ENCODE assay signal across 21 mouse cellular contexts in genomic region chr15:78849485-78849884, GRCm38 (mm10). TPM values are rescaled to one million over a fixed set of nuclear protein-coding genes. Genes with fewer than 3 reads are reported as not detected.
DNase-seq lines count a peak whose midpoint lies in the region; ATAC-seq and TF ChIP-seq lines count a peak whose summit lies in the region.
"Had no signal": no experiment of that assay in that cellular context is flagged by ENCODE, and none has a peak within 500 bp of the region (broad histone marks: within the 10 kb centered on the region; RNA-seq: fewer than 3 reads in every experiment).

No protein-coding gene starts in this region.

- 85% methylated on average over 12 of the region's 12 CpGs for WGBS in heart, embryonic 12.5 days
- 67% methylated on average over 12 of the region's 12 CpGs for WGBS in lung, embryonic 16.5 days
- 67% methylated on average over 12 of the region's 12 CpGs for WGBS in intestine, postnatal 0 days
- WGBS in midbrain, embryonic 11.5 days = 88% methylated on average over 12 of the region's 12 CpGs

- H3K4me2 ChIP-seq in heart, embryonic 12.5 days = no peak overlapping the region
- H3K4me2 ChIP-seq in lung, embryonic 16.5 days (ENCODE audit: low read depth, low read length) = no peak overlapping the region
- H3K4me2 ChIP-seq in intestine, postnatal 0 days (replicated peaks; ENCODE audit: low read depth) = no peak overlapping the region
- H3K4me2 ChIP-seq in midbrain, embryonic 11.5 days = no peak overlapping the region
- H3K4me2 ChIP-seq: embryonic facial prominence, embryonic 13.5 days; limb, embryonic 15.5 days; neural tube, embryonic 12.5 days had no signal

- peaks cover 56% of the 10 kb centered on the region for H3K4me1 ChIP-seq in heart, embryonic 12.5 days (replicated peaks)
- peaks cover 63% of the 10 kb centered on the region for H3K4me1 ChIP-seq in lung, embryonic 16.5 days (replicated peaks; ENCODE audit: control insufficient read depth, insufficient read depth, low read length)
- peaks cover 18% of the 10 kb centered on the region; the same call in 1 of the 2 replicates for H3K4me1 ChIP-seq in intestine, postnatal 0 days (replicated peaks; ENCODE audit: control insufficient read depth, insufficient read depth, low read length)
- H3K4me1 ChIP-seq in midbrain, embryonic 11.5 days (ENCODE audit: control insufficient read depth, insufficient read depth, low read length) = peaks cover 2% of the 10 kb centered on the region; the same call in 1 of the 2 replicates

- DNase-seq in heart, postnatal 10 days = no peak
- no peak for DNase-seq in lung, postnatal 4 days
- no peak for DNase-seq in frontal cortex, postnatal 14 days (ENCODE audit: low spot score in 2 of 2)
- DNase-seq in midbrain, embryonic 11.5 days (ENCODE audit: low spot score, missing footprints) = no peak
- DNase-seq: liver, postnatal 0 days; right cerebral cortex, postnatal 14 days; thymus, adult 18-20 months had no signal

- H3K27ac ChIP-seq in heart, embryonic 12.5 days (ENCODE audit: poor library complexity, severe bottlenecking) = no peak overlapping the region
- peak overlapping the region; percentile 84 for H3K27ac ChIP-seq in lung, embryonic 16.5 days (ENCODE audit: low read length)
- 0 out of 2 replicates have a peak overlapping the region, but pooled peaks have one; percentile 0 for H3K27ac ChIP-seq in intestine, postnatal 0 days (ENCODE audit: low read depth, low read length)
- no peak overlapping the region for H3K27ac ChIP-seq in midbrain, embryonic 11.5 days (ENCODE audit: low read depth, low read length)
- H3K27ac ChIP-seq: embryonic facial prominence, embryonic 13.5 days; hindbrain, postnatal 0 days; limb, embryonic 15.5 days; neural tube, embryonic 12.5 days had no signal

- H3K4me3 ChIP-seq in heart, embryonic 12.5 days = no peak overlapping the region
- H3K4me3 ChIP-seq in lung, embryonic 16.5 days (ENCODE audit: low read length) = no peak overlapping the region
- H3K4me3 ChIP-seq in intestine, postnatal 0 days (ENCODE audit: low read depth, low read length) = no peak overlapping the region
- H3K4me3 ChIP-seq in midbrain, embryonic 11.5 days (ENCODE audit: low read depth, low read length) = no peak overlapping the region
- H3K4me3 ChIP-seq: embryonic facial prominence, embryonic 13.5 days; limb, embryonic 15.5 days; neural tube, embryonic 12.5 days had no signal

- 0 out of 2 replicates have a peak overlapping the region, but pooled peaks have one; percentile 27 for H3K9ac ChIP-seq in heart, embryonic 12.5 days
- peak overlapping the region; percentile 50 for H3K9ac ChIP-seq in lung, embryonic 16.5 days (ENCODE audit: low read length)
- no peak overlapping the region for H3K9ac ChIP-seq in intestine, postnatal 0 days (ENCODE audit: low read depth, low read length)
- H3K9ac ChIP-seq in midbrain, embryonic 11.5 days (ENCODE audit: low read length) = no peak overlapping the region
- H3K9ac ChIP-seq: embryonic facial prominence, embryonic 13.5 days; limb, embryonic 15.5 days; liver, postnatal 0 days; neural tube, embryonic 12.5 days had no signal

- no peak for TF ChIP-seq CTCF in intestine, postnatal 0 days (IDR thresholded peaks at IDR 0.05; ENCODE audit: low read depth)

- H3K27me3 ChIP-seq in heart, embryonic 12.5 days (replicated peaks) = no peaks in the 10 kb centered on the region
- no peaks in the 10 kb centered on the region for H3K27me3 ChIP-seq in lung, embryonic 16.5 days (ENCODE audit: control insufficient read depth, insufficient read depth, low read depth, low read length)
- H3K27me3 ChIP-seq in intestine, postnatal 0 days (replicated peaks; ENCODE audit: control insufficient read depth, insufficient read depth, low read length) = no peaks in the 10 kb centered on the region
- H3K27me3 ChIP-seq in midbrain, embryonic 11.5 days (ENCODE audit: control insufficient read depth, insufficient read depth, low read length) = peaks cover under 1% of the 10 kb centered on the region; the same call in 1 of the 2 replicates
- H3K27me3 ChIP-seq: embryonic facial prominence, embryonic 13.5 days; limb, embryonic 15.5 days; Patski had no signal

- H3K36me3 ChIP-seq in heart, embryonic 12.5 days = peaks cover 30% of the 10 kb centered on the region
- H3K36me3 ChIP-seq in lung, embryonic 16.5 days (ENCODE audit: control insufficient read depth, insufficient read depth, low read length) = peaks cover 30% of the 10 kb centered on the region
- peaks cover 11% of the 10 kb centered on the region; the same call in 1 of the 2 replicates for H3K36me3 ChIP-seq in intestine, postnatal 0 days (ENCODE audit: control insufficient read depth, insufficient read depth)
- no peaks in the 10 kb centered on the region for H3K36me3 ChIP-seq in midbrain, embryonic 11.5 days (ENCODE audit: control insufficient read depth, insufficient read depth, low read length)
- H3K36me3 ChIP-seq: neural tube, embryonic 12.5 days had no signal

- ATAC-seq in heart, embryonic 12.5 days (ENCODE audit: insufficient number of reproducible peaks, low FRiP score) = no peak
- no peak for ATAC-seq in lung, embryonic 16.5 days (ENCODE audit: low read depth)
- ATAC-seq in intestine, postnatal 0 days = no peak
- no peak for ATAC-seq in midbrain, embryonic 11.5 days (ENCODE audit: low FRiP score)
- ATAC-seq: activated CD4-positive, CD25-positive, alpha-beta regulatory T cell, adult 4 months; hindbrain, postnatal 0 days; liver, postnatal 0 days; Patski had no signal

- no peaks in the 10 kb centered on the region for H3K9me3 ChIP-seq in heart, embryonic 12.5 days (replicated peaks)
- H3K9me3 ChIP-seq in lung, embryonic 16.5 days (ENCODE audit: control insufficient read depth, low read length) = no peaks in the 10 kb centered on the region
- no peaks in the 10 kb centered on the region for H3K9me3 ChIP-seq in intestine, postnatal 0 days (ENCODE audit: control insufficient read depth)
- no peaks in the 10 kb centered on the region for H3K9me3 ChIP-seq in midbrain, embryonic 11.5 days (ENCODE audit: control insufficient read depth, low read length)
- H3K9me3 ChIP-seq: embryonic facial prominence, embryonic 13.5 days; limb, embryonic 15.5 days; neural tube, embryonic 12.5 days had no signal

- intact Hi-C loops in heart, postnatal 10 days (cut with DNase I) = loop anchor here (10.0 kb wide), 1 partner anchor 225 kb away; no protein-coding TSS in a partner anchor

RNA-seq across cellular contexts. Expression of gene Lgals2, which starts 5.8 kb away (rescaled TPM):
- polyA plus RNA-seq in heart, embryonic 12.5 days (2016; fragmentation: Nextera tagmentation; extraction: Ambion mirVana) = 0.84 TPM in 1 of 2 replicates, not detected in the other
- total RNA-seq in heart, postnatal 10 days (2021) = under 1 TPM in 1 of 2 experiments, not detected in 1; 0.64 TPM
- 1.0 and 1.2 TPM in 2 replicates for polyA plus RNA-seq in lung, embryonic 16.5 days (2015; fragmentation: Nextera tagmentation; extraction: Ambion mirVana)
- polyA plus RNA-seq in intestine, postnatal 0 days (2015; fragmentation: Nextera tagmentation; extraction: Ambion mirVana) = 787 and 833 TPM in 2 replicates
- polyA plus RNA-seq in midbrain, embryonic 11.5 days (2014; fragmentation: Nextera tagmentation; extraction: Ambion mirVana) = not detected in 2 replicates
- total RNA-seq: gastrocnemius, adult 8-10 months; heart, adult 18-20 months; hindbrain, postnatal 0 days; left cerebral cortex, adult 8-10 months; megakaryocyte progenitor cell, adult 5-6 weeks; monocyte, adult 5-6 weeks had no signal
- polyA plus RNA-seq: activated CD4-positive, CD25-positive, alpha-beta regulatory T cell, adult 4 months; embryonic facial prominence, embryonic 13.5 days; hindbrain, postnatal 0 days; neural tube, embryonic 12.5 days had no signal

RNA-seq across cellular contexts. Expression of gene Cdc42ep1, which starts 7.1 kb away (rescaled TPM):
- 40.5 and 40.8 TPM in 2 replicates for polyA plus RNA-seq in heart, embryonic 12.5 days (2016; fragmentation: Nextera tagmentation; extraction: Ambion mirVana)
- 10 to 100 TPM; 63.9 to 68.5 TPM for total RNA-seq in heart, postnatal 10 days (2021)
- polyA plus RNA-seq in lung, embryonic 16.5 days (2015; fragmentation: Nextera tagmentation; extraction: Ambion mirVana) = 113 TPM in 2 replicates
- 16.8 and 17.0 TPM in 2 replicates for polyA plus RNA-seq in intestine, postnatal 0 days (2015; fragmentation: Nextera tagmentation; extraction: Ambion mirVana)
- polyA plus RNA-seq in midbrain, embryonic 11.5 days (2014; fragmentation: Nextera tagmentation; extraction: Ambion mirVana) = 6.4 and 9.0 TPM in 2 replicates
- total RNA-seq: megakaryocyte progenitor cell, adult 5-6 weeks had no signal
- polyA plus RNA-seq: activated CD4-positive, CD25-positive, alpha-beta regulatory T cell, adult 4 months had no signal

RNA-seq across cellular contexts. Expression of gene Gga1, which starts 27.5 kb away (rescaled TPM):
- polyA plus RNA-seq in heart, embryonic 12.5 days (2016; fragmentation: Nextera tagmentation; extraction: Ambion mirVana) = 54.0 and 54.7 TPM in 2 replicates
- 10 to 100 TPM; 40.4 to 45.2 TPM for total RNA-seq in heart, postnatal 10 days (2021)
- 58.3 and 63.1 TPM in 2 replicates for polyA plus RNA-seq in lung, embryonic 16.5 days (2015; fragmentation: Nextera tagmentation; extraction: Ambion mirVana)
- 40.1 TPM in 2 replicates for polyA plus RNA-seq in intestine, postnatal 0 days (2015; fragmentation: Nextera tagmentation; extraction: Ambion mirVana)
- 20.5 and 25.7 TPM in 2 replicates for polyA plus RNA-seq in midbrain, embryonic 11.5 days (2014; fragmentation: Nextera tagmentation; extraction: Ambion mirVana)

RNA-seq across cellular contexts. Expression of gene Card10, which starts 46.6 kb away (rescaled TPM):
- polyA plus RNA-seq in heart, embryonic 12.5 days (2016; fragmentation: Nextera tagmentation; extraction: Ambion mirVana) = 6.1 and 7.5 TPM in 2 replicates
- 10 to 100 TPM; 18.8 to 20.4 TPM for total RNA-seq in heart, postnatal 10 days (2021)
- 6.1 and 6.2 TPM in 2 replicates for polyA plus RNA-seq in lung, embryonic 16.5 days (2015; fragmentation: Nextera tagmentation; extraction: Ambion mirVana)
- polyA plus RNA-seq in intestine, postnatal 0 days (2015; fragmentation: Nextera tagmentation; extraction: Ambion mirVana) = 3.2 and 3.9 TPM in 2 replicates
- 1.3 and 1.5 TPM in 2 replicates for polyA plus RNA-seq in midbrain, embryonic 11.5 days (2014; fragmentation: Nextera tagmentation; extraction: Ambion mirVana)
- polyA plus RNA-seq: activated CD4-positive, CD25-positive, alpha-beta regulatory T cell, adult 4 months had no signal

RNA-seq across cellular contexts. Expression of gene Gm49510, which starts 50.0 kb away (rescaled TPM):
- 0.15 and 0.47 TPM in 2 replicates for polyA plus RNA-seq in heart, embryonic 12.5 days (2016; fragmentation: Nextera tagmentation; extraction: Ambion mirVana)
- total RNA-seq in heart, postnatal 10 days (2021) = not detected
- polyA plus RNA-seq in lung, embryonic 16.5 days (2015; fragmentation: Nextera tagmentation; extraction: Ambion mirVana) = 0.16 and 0.59 TPM in 2 replicates
- 0.21 TPM in 1 of 2 replicates, not detected in the other for polyA plus RNA-seq in intestine, postnatal 0 days (2015; fragmentation: Nextera tagmentation; extraction: Ambion mirVana)
- polyA plus RNA-seq in midbrain, embryonic 11.5 days (2014; fragmentation: Nextera tagmentation; extraction: Ambion mirVana) = 0.11 TPM in 1 of 2 replicates, not detected in the other
- total RNA-seq: gastrocnemius, adult 8-10 months; hindbrain, postnatal 0 days had no signal
- polyA plus RNA-seq: activated CD4-positive, CD25-positive, alpha-beta regulatory T cell, adult 4 months; hindbrain, postnatal 0 days had no signal

Comparison
In these comparisons a context has a peak if more than half of its experiments do, and no peak if none do; other contexts are left out.
1. H3K27ac ChIP-seq: peak in lung, embryonic 16.5 days (single experiment) and intestine, postnatal 0 days (single experiment); none in heart, embryonic 12.5 days (single experiment) and midbrain, embryonic 11.5 days (single experiment).
2. H3K9ac ChIP-seq: peak in heart, embryonic 12.5 days (single experiment) and lung, embryonic 16.5 days (single experiment); none in intestine, postnatal 0 days (single experiment) and midbrain, embryonic 11.5 days (single experiment).
3. RNA of gene Lgals2, which starts 5.8 kb away (polyA plus RNA-seq): 787 to 833 TPM in intestine, postnatal 0 days; 1.0 to 1.2 TPM in lung, embryonic 16.5 days, 0.84 TPM in heart, embryonic 12.5 days and not detected in midbrain, embryonic 11.5 days; every median in the first group is over 100 times any median in the second.